Mouse (Mus musculus): Measurements from ENCODE around the gene Naa30.

Gene Naa30

DNA sequence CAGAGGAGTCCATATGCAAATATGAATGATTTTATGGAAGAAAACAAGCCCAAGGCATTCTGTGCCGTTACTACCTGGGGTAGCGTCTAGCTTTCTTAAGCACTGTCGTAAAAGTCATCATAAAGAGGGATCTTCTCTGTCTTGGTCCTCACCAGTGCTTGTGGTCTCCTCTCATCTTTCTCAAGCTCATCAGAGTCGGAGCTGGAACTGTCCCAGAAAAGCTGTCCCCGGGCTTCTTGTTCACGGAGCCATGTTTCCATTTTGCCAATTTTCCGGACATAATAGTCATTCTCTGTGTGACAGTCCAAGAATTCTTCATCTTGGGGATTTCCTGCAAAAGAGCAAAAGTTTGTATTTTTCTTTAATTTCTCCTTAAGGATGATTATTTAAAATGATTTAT, 54.4 kb downstream of the Naa30 start:
- DNase-seq (ENCODE audit: low spot score in 2 of 2): no peak

GRCm38 (mm10) chr14:49226986-49227385, 55.0 kb downstream of the Naa30 start:
- no peak for DNase-seq (ENCODE audit: low spot score in 2 of 2)

- no peak for DNase-seq (ENCODE audit: low spot score in 2 of 2)
Observed at GRCm38 (mm10) chr14:49231845-49232244, 59.8 kb downstream of the Naa30 start.

GRCm38 (mm10) chr14:49234788-49235515, 62.9 kb downstream of the Naa30 start:
- peak in 1 of 2 experiments; percentile 32 for DNase-seq (ENCODE audit: low spot score in 2 of 2)

GRCm38 (mm10) chr14:49238206-49238605, 66.2 kb downstream of the Naa30 start:
- no peak for DNase-seq (ENCODE audit: low spot score in 2 of 2)

Data from spleen, postnatal 14 days (tissue).